Mouse (Mus musculus): ENCODE measurements around the gene Bri3bp.
A peak's percentile ranks its signal among the peaks of the same experiment; 100 is the strongest.
"Not testable (repeated sequence)": the region's sequence is repeated elsewhere in the genome, so short reads cannot be mapped to it uniquely, and the experiment has no call there.

Gene Bri3bp

GRCm38 (mm10) chr5:125441234-125442114 lies at the start of gene Bri3bp:
Gene Bri3bp, plus strand, starts transcription at chr5:125441568.
- DNase-seq (ENCODE audit: low spot score in 2 of 2): peak; percentile 61 to 63

DNA sequence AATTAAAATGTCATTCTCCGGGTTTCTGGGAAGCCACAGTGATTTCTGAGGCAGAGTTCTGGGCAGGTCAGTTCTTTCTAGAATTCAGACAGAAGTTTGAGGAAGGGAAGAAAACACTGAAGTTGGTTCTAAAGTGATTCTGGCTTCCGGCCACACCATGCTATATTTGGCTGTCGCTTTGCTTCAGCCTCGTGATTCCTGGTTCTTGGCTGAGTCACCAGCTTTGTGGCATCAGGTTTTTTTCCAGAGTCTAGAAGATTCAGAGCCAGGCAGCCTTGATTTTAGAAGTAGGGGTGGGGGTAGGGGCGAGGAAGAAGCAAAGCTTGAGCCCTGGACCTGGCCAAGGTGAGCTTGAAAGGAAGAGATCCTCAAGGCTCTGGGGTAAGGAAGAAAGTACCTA lies 49.8 kb upstream of the Bri3bp start:
- DNase-seq (ENCODE audit: low spot score in 2 of 2): peak; percentile 89 to 93

DNA sequence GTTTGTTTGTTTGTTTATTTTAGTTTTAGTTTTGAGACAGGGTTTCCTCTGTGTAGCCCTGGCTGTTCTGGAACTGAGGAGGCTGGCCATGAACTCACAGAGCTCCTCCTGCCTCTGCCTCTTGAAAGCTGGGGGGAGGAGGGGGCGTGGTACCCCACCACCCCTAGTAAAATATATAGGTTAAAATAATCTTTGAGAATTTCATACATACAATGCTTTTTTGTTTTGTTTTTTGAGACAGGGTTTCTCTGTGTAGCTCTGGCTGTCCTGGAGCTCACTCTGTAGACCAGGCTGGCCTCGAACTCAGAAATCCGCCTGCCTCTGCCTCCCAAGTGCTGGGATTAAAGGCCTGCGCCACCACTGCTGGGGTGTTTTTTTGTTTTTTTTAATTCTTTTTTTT lies 49.2 kb upstream of the Bri3bp start:
- not testable (repeated sequence) for DNase-seq (ENCODE audit: low spot score in 2 of 2)

DNA sequence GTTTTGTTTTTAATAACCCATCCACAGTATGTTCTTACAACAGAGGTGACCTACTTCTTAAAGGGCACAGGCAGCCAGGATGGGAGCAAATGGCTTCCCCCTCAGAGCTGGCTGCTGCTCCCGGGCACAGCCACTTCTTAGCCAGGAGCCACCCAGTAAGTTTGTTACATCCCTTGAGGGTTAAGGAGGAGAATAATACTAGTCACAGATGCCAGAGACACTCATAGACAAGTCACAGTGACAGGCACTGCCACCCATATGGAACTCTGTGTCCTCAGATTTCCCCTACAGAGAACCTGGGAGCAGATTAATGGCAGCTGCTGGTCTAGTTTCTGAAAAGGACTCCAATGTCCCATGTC lies 48.8 kb upstream of the Bri3bp start:
- DNase-seq (ENCODE audit: low spot score in 2 of 2): no peak

- DNase-seq (ENCODE audit: low spot score in 2 of 2): peak; percentile 98
Observed at GRCm38 (mm10) chr5:125392977-125393621, 48.3 kb upstream of the Bri3bp start.

DNA sequence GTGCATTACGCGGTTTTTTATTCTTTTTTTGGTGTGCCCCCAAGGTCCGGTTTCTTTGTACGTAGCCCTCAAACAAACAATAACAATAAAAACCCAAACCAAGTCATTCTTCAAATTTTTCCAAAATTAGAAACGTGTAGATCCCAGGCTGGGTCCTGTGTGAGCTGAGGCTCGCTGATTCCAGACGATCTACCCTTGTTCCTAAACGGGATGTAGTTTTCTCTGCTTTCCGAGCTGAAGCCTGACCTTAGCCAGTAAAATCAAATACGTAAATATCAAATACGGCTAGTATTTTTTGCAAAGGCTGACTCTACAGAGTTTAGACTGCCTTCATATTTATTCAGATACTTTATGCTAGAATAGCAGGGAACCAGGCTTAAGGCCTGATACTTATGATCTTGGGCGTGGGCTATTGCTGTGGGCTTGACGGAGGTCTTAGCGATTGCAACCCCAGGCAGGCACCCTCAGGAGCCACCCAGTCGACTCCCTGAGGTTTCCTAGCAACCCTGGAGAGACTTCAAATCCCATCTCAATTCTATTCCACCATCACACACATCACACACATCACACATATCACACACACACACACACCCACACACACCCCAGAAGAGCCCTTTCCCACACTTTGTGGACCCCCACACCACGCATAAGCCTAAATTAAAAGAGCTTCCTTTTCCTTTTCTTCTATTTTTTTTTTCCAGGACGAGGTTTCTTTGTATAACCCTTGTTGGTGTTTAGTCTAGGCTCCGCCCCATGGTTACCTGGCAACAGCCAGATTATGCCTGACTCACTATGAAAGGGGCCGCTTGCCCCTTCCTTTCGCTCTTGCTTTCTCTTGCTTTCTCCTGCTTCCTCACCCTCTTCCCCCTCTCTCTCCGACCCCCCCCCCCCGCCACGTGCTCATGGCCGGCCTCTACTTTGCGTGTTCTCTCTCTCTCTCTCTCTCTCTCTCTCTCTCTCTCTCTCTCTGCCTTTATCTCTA lies 47.5 kb upstream of the Bri3bp start:
- peak; percentile 86 to 91 for DNase-seq (ENCODE audit: low spot score in 2 of 2)

- DNase-seq (ENCODE audit: low spot score in 2 of 2): no peak
Observed at GRCm38 (mm10) chr5:125395008-125395407, 46.4 kb upstream of the Bri3bp start.

DNA sequence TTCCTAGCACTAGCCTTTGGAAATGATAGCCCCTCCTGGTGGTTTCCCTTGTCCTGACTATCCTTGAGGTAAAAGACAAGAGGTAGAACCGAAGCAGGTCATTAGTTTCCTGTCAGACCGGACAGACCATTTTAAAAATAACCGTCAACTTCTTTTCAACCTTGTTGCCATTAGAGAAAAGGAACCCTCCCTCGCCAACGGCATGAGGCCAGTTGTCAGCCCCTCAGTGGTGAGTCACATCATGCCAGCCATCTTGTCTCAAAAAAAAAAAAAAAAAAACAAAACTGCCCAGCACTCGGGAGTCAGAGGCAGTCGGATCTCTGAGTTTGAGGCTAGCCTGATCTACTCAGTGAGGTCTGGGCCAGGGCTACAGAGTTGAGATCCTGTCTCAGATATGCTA lies 40.5 kb upstream of the Bri3bp start:
- no peak for DNase-seq (ENCODE audit: low spot score in 2 of 2)

DNA sequence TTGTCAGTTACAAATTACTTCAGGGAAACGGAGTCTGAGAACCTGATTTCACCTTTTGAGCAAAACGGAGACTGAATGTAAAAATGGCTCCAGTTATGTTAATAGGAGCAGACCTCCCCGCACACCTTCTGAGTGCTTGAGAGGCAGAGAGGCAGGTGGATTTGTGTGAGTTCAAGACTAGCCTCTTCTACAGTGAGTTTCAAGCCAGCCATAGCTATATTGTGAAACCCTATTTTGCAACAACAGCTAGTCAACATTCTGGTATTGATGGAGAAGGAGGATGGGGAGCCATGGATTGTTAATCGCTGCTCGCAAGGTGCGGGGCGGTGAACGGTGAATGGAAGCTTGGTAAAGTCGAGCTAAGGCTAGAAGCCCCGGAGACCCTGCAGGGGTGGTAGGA lies 38.9 kb upstream of the Bri3bp start:
- DNase-seq (ENCODE audit: low spot score in 2 of 2): no peak

DNA sequence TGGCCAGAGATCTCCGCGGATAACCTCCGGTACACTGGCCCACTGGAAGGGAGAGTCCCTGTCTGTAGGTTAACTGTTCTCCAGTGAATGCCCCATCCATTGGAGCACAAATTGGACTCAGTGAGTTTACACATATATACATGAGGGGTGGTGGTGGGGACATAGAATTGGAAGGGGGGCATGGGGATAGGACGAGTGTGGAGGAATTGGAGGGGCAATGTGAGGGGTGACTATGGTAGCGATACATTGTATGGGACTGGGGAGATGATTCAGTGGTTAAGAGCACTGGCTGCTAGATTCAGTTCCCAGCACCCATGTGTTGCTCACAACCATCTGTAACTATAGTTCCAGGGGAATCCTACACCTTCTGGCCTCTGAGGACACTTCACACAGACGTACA lies 38.4 kb upstream of the Bri3bp start:
- no peak for DNase-seq (ENCODE audit: low spot score in 2 of 2)

DNA sequence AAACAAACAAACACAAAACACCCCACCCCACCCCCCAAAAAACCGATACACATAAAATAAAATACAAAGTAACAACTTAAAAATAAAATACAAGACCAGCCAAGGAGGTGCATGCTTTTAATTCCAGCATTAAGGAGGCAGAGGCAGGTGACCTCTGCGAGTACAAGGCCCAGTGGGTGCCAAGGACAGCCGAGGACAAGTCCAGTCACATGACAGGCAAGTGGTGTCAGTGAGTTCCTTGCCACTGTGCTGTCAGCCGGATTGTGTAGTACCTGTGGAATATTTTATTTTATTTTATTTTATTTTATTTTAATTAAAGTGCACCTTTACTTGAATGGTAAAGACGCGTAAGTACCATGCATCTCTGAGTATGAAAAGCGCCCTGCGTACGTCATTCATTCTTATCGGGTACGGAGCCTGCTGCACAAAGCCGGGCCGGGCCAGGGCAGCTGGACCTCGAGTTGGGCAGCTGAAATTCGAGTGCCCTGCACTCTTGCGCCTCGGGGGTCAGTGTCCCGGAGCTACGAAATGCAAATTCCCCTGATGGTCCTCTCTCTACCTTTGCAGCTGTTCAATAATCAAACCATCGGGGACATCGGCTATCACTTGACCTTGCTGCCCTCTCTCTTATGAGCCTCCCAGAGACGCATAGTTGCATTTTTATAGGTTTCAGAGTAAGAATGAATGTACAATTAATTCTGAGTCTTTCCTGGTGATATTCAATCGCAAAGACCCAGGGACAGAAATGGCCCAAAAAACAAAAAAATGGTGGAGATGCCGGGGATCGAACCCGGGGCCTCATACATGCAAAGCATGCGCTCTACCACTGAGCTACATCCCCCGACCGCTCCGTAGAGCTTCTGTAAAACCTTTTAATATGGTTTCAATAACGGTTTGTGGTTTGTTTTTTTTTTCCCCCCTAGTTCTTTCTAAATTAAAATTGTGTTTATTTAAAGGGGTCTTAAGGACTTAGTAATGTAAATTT lies 37.6 kb upstream of the Bri3bp start:
- DNase-seq (ENCODE audit: low spot score in 2 of 2): peak; percentile 73 to 83

DNA sequence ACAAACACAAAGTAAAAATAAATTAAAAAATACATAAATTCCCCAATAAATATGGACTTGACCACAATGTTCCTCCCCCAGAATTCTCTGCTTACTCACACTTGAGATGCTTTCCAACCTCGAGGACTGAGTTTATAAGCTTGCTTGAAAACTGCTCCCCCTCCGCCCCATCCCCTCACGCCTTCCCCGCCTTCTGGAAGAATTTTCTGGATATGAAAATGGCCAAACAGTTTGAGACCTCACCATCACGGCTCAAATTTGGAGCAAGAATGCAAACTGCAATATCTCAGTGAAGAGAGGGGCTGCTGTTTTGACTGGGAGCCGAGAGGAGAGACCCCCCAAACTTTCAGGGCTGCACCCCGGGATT lies 36.8 kb upstream of the Bri3bp start:
- no peak for DNase-seq (ENCODE audit: low spot score in 2 of 2)

DNA sequence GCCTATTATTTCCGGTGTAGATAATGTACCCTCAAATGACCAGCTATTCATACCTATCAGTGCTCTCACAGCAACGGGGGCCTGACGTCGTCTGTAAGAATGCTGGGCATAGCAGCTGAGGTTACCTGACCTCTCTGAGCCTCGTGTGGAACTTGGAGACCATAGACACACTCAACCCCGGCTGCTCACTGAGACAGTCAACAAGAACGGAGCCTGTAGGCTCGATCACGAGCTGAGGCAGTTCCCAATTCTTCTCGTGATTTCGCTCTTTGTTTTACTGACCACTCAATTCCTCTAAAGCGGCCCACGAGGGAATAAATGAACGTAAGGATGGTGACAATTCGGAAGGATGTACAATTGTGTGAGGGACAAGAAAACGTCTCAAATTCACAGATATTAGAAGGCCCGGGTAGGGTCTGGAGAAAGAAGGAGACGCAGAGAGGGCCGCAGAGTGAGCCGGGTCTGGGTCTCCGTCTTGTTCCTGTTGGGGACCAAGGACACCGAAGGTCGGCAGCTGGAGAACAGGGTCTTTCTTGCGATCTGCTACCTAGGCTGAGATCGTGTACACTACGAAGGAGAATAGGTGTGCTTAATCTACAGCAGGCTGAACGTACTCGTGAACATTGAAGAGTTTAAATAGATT lies 36.3 kb upstream of the Bri3bp start:
- DNase-seq (ENCODE audit: low spot score in 2 of 2): peak; percentile 74 to 80

GRCm38 (mm10) chr5:125405546-125406248 lies 35.7 kb upstream of the Bri3bp start:
- DNase-seq (ENCODE audit: low spot score in 2 of 2): peak; percentile 88

DNA sequence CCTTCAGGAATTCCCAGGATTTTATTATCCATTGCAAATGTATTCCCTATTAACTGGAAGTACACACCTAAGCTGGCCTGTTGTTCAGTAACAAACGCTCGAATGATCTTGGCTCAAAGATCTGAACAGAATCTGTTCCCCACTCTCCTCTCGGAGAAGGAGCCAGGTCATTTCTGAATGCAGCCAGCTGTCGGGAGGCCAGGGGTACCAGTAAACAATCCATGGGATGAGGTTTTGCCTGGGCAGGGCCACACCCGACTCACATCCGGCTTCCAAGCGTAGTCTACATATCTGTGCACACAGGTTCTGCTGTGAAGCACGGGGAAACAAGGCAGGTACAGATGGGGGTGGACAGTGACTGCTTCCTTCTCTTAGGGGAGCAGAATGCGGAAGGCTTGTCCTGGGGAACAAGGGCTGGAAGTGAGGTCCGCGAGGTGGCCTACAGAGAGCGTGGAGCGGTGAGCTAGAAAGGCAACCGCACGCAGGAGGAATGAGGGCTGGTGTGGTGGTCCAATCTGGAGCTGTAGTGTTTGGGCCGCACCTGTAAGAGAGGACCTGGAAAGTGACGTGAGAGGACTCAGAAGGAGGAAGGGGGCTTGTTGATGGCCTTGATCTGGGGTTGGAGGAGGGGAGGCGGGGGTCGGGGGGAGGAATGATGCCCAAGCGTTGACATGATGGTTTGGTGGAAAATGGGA lies 34.9 kb upstream of the Bri3bp start:
- peak; percentile 61 to 73 for DNase-seq (ENCODE audit: low spot score in 2 of 2)

DNA sequence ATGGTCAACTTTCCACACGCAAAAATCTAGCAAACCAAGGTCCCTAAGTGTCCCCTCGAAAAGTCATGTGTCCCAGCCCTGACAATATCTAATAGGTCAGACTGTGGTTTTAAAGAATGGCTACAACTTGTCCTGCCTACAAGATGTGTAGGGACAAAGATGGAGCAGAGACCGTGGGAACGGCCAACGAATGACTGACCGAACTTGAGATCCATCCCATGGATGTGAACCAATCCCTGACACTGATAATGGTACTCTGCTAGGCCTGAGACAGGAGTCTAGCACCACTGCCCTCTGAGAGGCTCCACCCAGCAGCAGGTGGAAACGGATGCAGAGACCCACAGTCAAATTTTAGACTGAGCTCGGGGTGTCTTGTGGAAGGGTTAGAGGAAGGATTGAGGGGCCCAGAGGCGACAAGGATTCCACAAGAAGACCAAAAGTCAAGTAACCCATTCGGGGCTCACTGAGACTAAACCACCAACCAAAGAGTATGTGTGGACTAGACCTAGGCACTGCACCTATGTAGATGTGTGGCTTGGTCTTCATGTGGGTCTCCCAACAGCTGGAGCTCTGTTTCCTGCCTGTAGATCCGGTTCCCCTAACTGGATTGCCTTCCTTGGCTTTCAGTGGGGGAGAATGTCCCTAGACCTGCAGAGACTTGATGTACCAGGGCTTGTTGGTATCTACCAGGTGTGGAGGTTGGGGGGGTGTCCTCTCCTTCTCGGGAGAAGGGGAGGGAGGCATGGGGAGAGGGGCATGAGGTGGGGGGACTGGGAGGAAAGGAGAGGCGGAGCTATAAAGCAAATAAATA lies 34.1 kb upstream of the Bri3bp start:
- no peak for DNase-seq (ENCODE audit: low spot score in 2 of 2)

- no peak for DNase-seq (ENCODE audit: low spot score in 2 of 2)
Observed at GRCm38 (mm10) chr5:125407910-125408575, 33.3 kb upstream of the Bri3bp start.

DNA sequence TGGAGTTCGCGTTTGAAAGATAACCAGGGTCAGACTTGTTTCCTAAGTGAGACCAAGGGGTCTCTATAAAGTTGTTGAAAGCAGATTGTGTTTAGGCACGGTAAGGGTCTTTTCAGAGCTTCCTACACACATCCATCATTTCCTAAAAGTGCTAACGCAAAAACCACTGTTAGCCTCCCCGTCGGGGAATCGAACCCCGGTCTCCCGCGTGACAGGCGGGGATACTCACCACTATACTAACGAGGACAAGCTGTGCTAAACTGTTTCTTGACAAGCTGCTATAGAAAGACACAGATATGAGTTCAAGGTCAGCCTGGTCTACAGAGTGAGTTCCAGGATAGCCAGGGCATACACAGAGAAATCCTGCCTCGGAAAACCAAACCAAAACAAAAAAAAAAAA lies 32.5 kb upstream of the Bri3bp start:
- peak; percentile 88 to 93 for DNase-seq (ENCODE audit: low spot score in 2 of 2)

Measured in right cerebral cortex, postnatal 10 days (tissue).